10 mouse cellular contexts compared by ENCODE assay signal in genomic region chr8:54736660-54737312, GRCm38 (mm10).
DNase-seq lines count a peak whose midpoint lies in the region; ATAC-seq and TF ChIP-seq lines count a peak whose summit lies in the region.
"Had no signal": no experiment of that assay in that cellular context is flagged by ENCODE, and none has a peak within 500 bp of the region (broad histone marks: within the 10 kb centered on the region; RNA-seq: fewer than 3 reads in every experiment).

No protein-coding gene starts in this region.

- peak in 1 of 2 experiments; percentile 24 for DNase-seq in cerebellum, adult 2 months
- no peak for DNase-seq in cerebellum, postnatal 4 days (ENCODE audit: low spot score in 2 of 2)
- peak; percentile 71 for DNase-seq in kidney, postnatal 0 days (ENCODE audit: low spot score)
- DNase-seq in kidney, postnatal 10 days, result no peak
- DNase-seq in 3T3-L1 (ENCODE audit: low read depth, low spot score), result peak; percentile 4
- DNase-seq in yolk sac, embryonic 10.5 days (ENCODE audit: low spot score), result no peak
- DNase-seq: B cell, adult 2 months had no signal

- no peak overlapping the region for H3K27ac ChIP-seq in cerebellum, adult 2 months (ENCODE audit: insufficient read depth, low read length)
- H3K27ac ChIP-seq in kidney, postnatal 0 days, result no peak overlapping the region
- H3K27ac ChIP-seq in forebrain, embryonic 16.5 days (ENCODE audit: low read length), result no peak overlapping the region
- H3K27ac ChIP-seq: liver, embryonic 14.5 days had no signal

- H3K4me2 ChIP-seq in kidney, postnatal 0 days (ENCODE audit: low read length), result no peak overlapping the region
- no peak overlapping the region for H3K4me2 ChIP-seq in forebrain, embryonic 16.5 days (ENCODE audit: low read length)

- H3K27me3 ChIP-seq in cerebellum, adult 2 months (ENCODE audit: control insufficient read depth, insufficient read depth, low read length), result no peaks in the 10 kb centered on the region
- no peaks in the 10 kb centered on the region for H3K27me3 ChIP-seq in kidney, postnatal 0 days (ENCODE audit: insufficient read depth, low read length)
- no peaks in the 10 kb centered on the region for H3K27me3 ChIP-seq in forebrain, embryonic 16.5 days (replicated peaks; ENCODE audit: control insufficient read depth, insufficient read depth, low read length)

- WGBS in cerebellum, adult 2 months, result 56% methylated on average over 5 of the region's 5 CpGs
- WGBS in kidney, postnatal 0 days, result 62% methylated on average over 5 of the region's 5 CpGs
- WGBS in forebrain, embryonic 16.5 days, result 54% methylated on average over 5 of the region's 5 CpGs

- ATAC-seq in kidney, postnatal 0 days (replicated peaks; ENCODE audit: low FRiP score, low read depth), result no peak
- peak; percentile 73 for ATAC-seq in forebrain, embryonic 16.5 days
- ATAC-seq in CD4-positive, CD25-positive, alpha-beta regulatory T cell, adult 4 months, result no peak

- no peak for TF ChIP-seq POLR2A in cerebellum, adult 2 months (IDR thresholded peaks at IDR 0.05; ENCODE audit: borderline replicate concordance, insufficient read depth, low read length)

- H3K4me1 ChIP-seq in cerebellum, adult 2 months (ENCODE audit: control insufficient read depth, insufficient read depth, low read length), result no peaks in the 10 kb centered on the region
- H3K4me1 ChIP-seq in kidney, postnatal 0 days (replicated peaks; ENCODE audit: insufficient read depth, low read length), result no peaks in the 10 kb centered on the region
- H3K4me1 ChIP-seq in forebrain, embryonic 16.5 days (replicated peaks; ENCODE audit: control insufficient read depth, insufficient read depth, low read length), result peaks cover 4% of the 10 kb centered on the region; the same call in 1 of the 2 replicates

- peak; percentile 43; the same call in 1 of the 2 replicates for TF ChIP-seq CTCF in cerebellum, adult 2 months (IDR thresholded peaks at IDR 0.05; ENCODE audit: borderline replicate concordance, insufficient read depth, low read depth, low read length)
- TF ChIP-seq CTCF in kidney, postnatal 0 days (IDR thresholded peaks at IDR 0.05; ENCODE audit: low read depth), result peak; percentile 77

- H3K9me3 ChIP-seq in kidney, postnatal 0 days (replicated peaks; ENCODE audit: low read length), result no peaks in the 10 kb centered on the region
- no peaks in the 10 kb centered on the region for H3K9me3 ChIP-seq in forebrain, embryonic 16.5 days (ENCODE audit: control insufficient read depth, low read length)

- no peak overlapping the region for H3K9ac ChIP-seq in kidney, postnatal 0 days (ENCODE audit: low read depth, low read length)
- no peak overlapping the region for H3K9ac ChIP-seq in forebrain, embryonic 16.5 days (replicated peaks; ENCODE audit: low read depth, low read length)
- H3K9ac ChIP-seq: liver, embryonic 14.5 days had no signal

- no peaks in the 10 kb centered on the region for H3K36me3 ChIP-seq in kidney, postnatal 0 days (ENCODE audit: insufficient read depth, low read length)
- H3K36me3 ChIP-seq in forebrain, embryonic 16.5 days (ENCODE audit: control insufficient read depth, insufficient read depth), result no peaks in the 10 kb centered on the region

- no peak overlapping the region for H3K4me3 ChIP-seq in cerebellum, adult 2 months (replicated peaks; ENCODE audit: insufficient read depth, low read depth, low read length)
- H3K4me3 ChIP-seq in kidney, postnatal 0 days (replicated peaks; ENCODE audit: low read depth, low read length), result no peak overlapping the region
- no peak overlapping the region for H3K4me3 ChIP-seq in forebrain, embryonic 16.5 days (replicated peaks; ENCODE audit: low read length)

Comparison
In these comparisons a context has a peak if more than half of its experiments do, and no peak if none do; other contexts are left out.
1. DNase-seq: peak in kidney, postnatal 0 days (single experiment) and 3T3-L1 (single experiment); none in cerebellum, postnatal 4 days (0 of 2), kidney, postnatal 10 days (single experiment) and yolk sac, embryonic 10.5 days (single experiment).